Mouse (Mus musculus) forebrain, embryonic 11.5 days (tissue): ENCODE measurements around the gene Elovl1. TPM values are rescaled to one million over a fixed set of nuclear protein-coding genes. Genes with fewer than 3 reads are reported as not detected.

Experiments used
- ATAC-seq: fragments of 200-750 bp; cut with Nextera tagmentation; replicated peaks from 2 replicates; pipeline ENCODE4 v1.8.0; 2017; ENCODE audit warnings: moderate TSS enrichment; ENCODE audit not compliant: low FRiP score
- DNase-seq: peaks from one replicate; pipeline ENCODE4 v3.0.0-alpha.2; 2017; ENCODE audit warnings: low spot score
- H3K27ac ChIP-seq: fragments of 300-500 bp; sonication (generic); 2 replicates; pipeline ENCODE4 v1.5.1; 2014; ENCODE audit warnings: low read depth, low read length
- H3K27me3 ChIP-seq: fragments of 300-500 bp; sonication (generic); 2 replicates; pipeline ENCODE4 v1.6.1; 2014; ENCODE audit warnings: mild to moderate bottlenecking, low read length, mixed read lengths; ENCODE audit not compliant: control insufficient read depth, insufficient read depth
- H3K36me3 ChIP-seq: fragments of 300-500 bp; sonication (generic); 2 replicates; pipeline ENCODE4 v1.6.1; 2014; ENCODE audit warnings: mild to moderate bottlenecking, low read length, moderate library complexity, mixed read lengths; ENCODE audit not compliant: control insufficient read depth, insufficient read depth
- H3K4me1 ChIP-seq: fragments of 300-500 bp; sonication (generic); replicated peaks from 2 replicates; pipeline ENCODE4 v1.6.1; 2014; ENCODE audit warnings: low read length, mixed read lengths; ENCODE audit not compliant: control insufficient read depth, insufficient read depth
- H3K4me2 ChIP-seq: fragments of 300-500 bp; sonication (generic); 2 replicates; pipeline ENCODE4 v1.6.1; 2014; ENCODE audit warnings: low read depth, mild to moderate bottlenecking, low read length, moderate library complexity, mixed read lengths; ENCODE audit not compliant: severe bottlenecking
- H3K4me3 ChIP-seq: fragments of 300-500 bp; sonication (generic); 2 replicates; pipeline ENCODE4 v1.5.1; 2014; ENCODE audit warnings: low read depth, low read length
- H3K9ac ChIP-seq: fragments of 300-500 bp; sonication (generic); 2 replicates; pipeline ENCODE4 v1.6.1; 2014; ENCODE audit warnings: low read length
- H3K9me3 ChIP-seq: fragments of 300-500 bp; sonication (generic); 2 replicates; pipeline ENCODE4 v1.6.1; 2016; ENCODE audit warnings: low read length, mixed read lengths; ENCODE audit not compliant: control insufficient read depth
- WGBS: fragments of 180-500 bp; shearing (Covaris S2); extraction: QIAGEN DNeasy Blood & Tissue Kit; methylation state at CpG from one replicate; pipeline ENCODE4 v1.1.7; 2014; 5-methylcytosine and 5-hydroxymethylcytosine counted together
- polyA plus RNA-seq: library from polyadenylated mRNA; unstranded; fragments of >200 nt; fragmentation: Nextera tagmentation; extraction: Ambion mirVana; gene quantifications from 2 replicates; pipeline ENCODE4 v1.2.1, GENCODE M21; 2014

Gene Elovl1
- polyA plus RNA-seq, 1 experiment from 2014 or later: 37.8 TPM

DNA sequence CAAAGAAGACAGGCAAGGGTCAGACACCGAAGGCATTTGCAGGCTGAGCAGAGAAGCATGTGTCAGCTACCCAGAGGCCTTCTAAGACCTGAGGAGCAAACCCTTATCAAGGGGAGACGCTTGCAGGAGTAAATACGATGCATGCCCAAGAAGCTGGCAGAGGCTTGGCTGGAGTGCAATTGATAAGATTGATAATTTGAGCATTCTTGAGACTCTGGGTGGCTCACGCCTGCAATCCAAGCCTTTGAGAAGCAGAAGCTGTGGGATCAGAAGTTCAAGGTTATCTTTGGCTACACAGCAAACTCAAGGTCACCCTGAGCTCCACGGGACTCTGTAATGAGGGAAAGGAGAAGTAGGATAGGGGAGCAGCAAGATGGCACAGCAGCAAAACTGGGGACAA, 26.0 kb upstream of the Elovl1 start:
- WGBS: 90% methylated on average over 5 of the region's 5 CpGs
- no peak for DNase-seq

DNA sequence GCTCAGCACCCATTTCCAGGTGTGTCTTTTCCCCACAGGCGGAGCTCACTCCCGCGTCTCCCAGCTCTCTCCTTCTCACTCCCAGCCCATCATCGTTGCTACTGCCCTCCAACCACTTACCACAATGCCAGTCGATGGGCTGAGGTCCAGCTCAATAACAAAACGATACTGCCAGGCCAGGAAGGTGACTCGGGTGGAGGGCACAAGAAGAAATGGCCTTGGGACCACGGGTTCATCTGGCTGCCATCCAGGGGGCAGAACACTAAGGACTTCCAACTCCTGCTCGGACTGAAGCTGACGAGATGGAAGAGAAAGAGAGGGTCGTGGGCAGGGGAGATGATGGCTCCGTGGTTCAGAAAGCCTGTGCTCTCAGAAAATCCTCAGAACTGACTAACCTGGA, 25.2 kb upstream of the Elovl1 start:
- Histone ChIP-seq H3K4me3 (no peak overlapping the region), H3K36me3 (peaks cover 8% of the 10 kb centered on the region; the same call in 1 of the 2 replicates), H3K4me1 (no peaks in the 10 kb centered on the region), H3K27ac (no peak overlapping the region), H3K4me2 (no peak overlapping the region), H3K9me3 (no peaks in the 10 kb centered on the region), H3K9ac (no peak overlapping the region), H3K27me3 (no peaks in the 10 kb centered on the region)
- no peak for DNase-seq
- 91% methylated on average over 12 of the region's 12 CpGs for WGBS
- no peak for ATAC-seq

More for the DNA sequence above, 26.0 kb upstream of the Elovl1 start:
- no peak overlapping the region for H3K4me3 ChIP-seq
- H3K4me1 ChIP-seq: no peaks in the 10 kb centered on the region
- H3K4me2 ChIP-seq: no peak overlapping the region
- no peaks in the 10 kb centered on the region for H3K9me3 ChIP-seq
- no peak for ATAC-seq
- no peaks in the 10 kb centered on the region for H3K27me3 ChIP-seq
- H3K9ac ChIP-seq: no peak overlapping the region
- H3K27ac ChIP-seq: no peak overlapping the region
- H3K36me3 ChIP-seq: peaks cover 8% of the 10 kb centered on the region; the same call in 1 of the 2 replicates

GRCm38 (mm10) chr4:118409142-118409900, 18.6 kb upstream of the Elovl1 start, which contains the start of the genes Szt2 and Med8:
Gene Szt2 (minus strand): TSS chr4:118409273.
Gene Med8 (plus strand): TSS chr4:118409337.
- DNase-seq: peak; percentile 89
- Histone ChIP-seq H3K27ac (no peak within 1 kb of the TSS; the same call in 1 of the 2 replicates), H3K27me3 (no peaks in the 10 kb centered on the region), H3K36me3 (peaks cover 10% of the 10 kb centered on the region; the same call in 1 of the 2 replicates), H3K9me3 (no peaks in the 10 kb centered on the region), H3K4me1 (peaks cover 9% of the 10 kb centered on the region; the same call in 1 of the 2 replicates), H3K4me3 (peak within 1 kb of the TSS; percentile 88), H3K4me2 (peak within 1 kb of the TSS; percentile 88), H3K9ac (peak within 1 kb of the TSS; percentile 88)
- ATAC-seq: peak; percentile 96
- under 1% methylated on average over 53 of the region's 53 CpGs for WGBS

- DNase-seq (no peak), ATAC-seq (no peak)
- Histone ChIP-seq H3K27ac (no peak overlapping the region), H3K9me3 (no peaks in the 10 kb centered on the region), H3K9ac (no peak overlapping the region), H3K27me3 (no peaks in the 10 kb centered on the region), H3K4me3 (no peak overlapping the region), H3K36me3 (peaks cover 10% of the 10 kb centered on the region; the same call in 1 of the 2 replicates), H3K4me1 (peaks cover 9% of the 10 kb centered on the region; the same call in 1 of the 2 replicates), H3K4me2 (no peak overlapping the region)
- WGBS: 90% methylated on average over 5 of the region's 5 CpGs
Measured at GRCm38 (mm10) chr4:118410871-118411270, 17.0 kb upstream of the Elovl1 start.

DNA sequence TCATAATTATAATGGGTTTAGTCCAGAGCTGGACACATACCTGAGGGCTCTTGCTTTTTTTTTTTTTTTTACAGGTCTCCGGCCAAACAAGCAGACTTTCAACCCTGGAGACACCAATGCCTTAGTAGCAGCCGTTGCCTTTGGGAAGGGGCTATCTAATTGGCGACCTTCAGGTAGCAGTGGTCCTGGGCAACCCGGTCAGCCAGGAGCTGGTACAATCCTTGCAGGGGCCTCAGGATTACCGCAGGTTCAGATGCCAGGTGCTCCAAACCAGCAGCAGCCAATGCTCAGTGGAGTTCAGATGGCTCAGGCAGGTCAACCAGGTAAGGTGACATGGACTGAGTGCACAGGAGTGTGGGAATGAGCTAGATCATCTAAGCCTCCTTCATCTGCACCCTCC, 14.3 kb upstream of the Elovl1 start:
- no peak overlapping the region for H3K9ac ChIP-seq
- no peak overlapping the region for H3K4me2 ChIP-seq
- DNase-seq (no peak), ATAC-seq (no peak)
- H3K4me3 ChIP-seq: no peak overlapping the region
- WGBS: 94% methylated on average over 5 of the region's 5 CpGs
- no peak overlapping the region for H3K27ac ChIP-seq
- no peaks in the 10 kb centered on the region for H3K27me3 ChIP-seq
- H3K9me3 ChIP-seq: no peaks in the 10 kb centered on the region
- H3K36me3 ChIP-seq: peaks cover 10% of the 10 kb centered on the region
- H3K4me1 ChIP-seq: peaks cover 4% of the 10 kb centered on the region; the same call in 1 of the 2 replicates

GRCm38 (mm10) chr4:118415779-118416178, 12.1 kb upstream of the Elovl1 start:
- DNase-seq (no peak), ATAC-seq (no peak)
- Histone ChIP-seq H3K27ac (no peak overlapping the region), H3K36me3 (peaks cover 10% of the 10 kb centered on the region), H3K9ac (no peak overlapping the region), H3K4me2 (no peak overlapping the region), H3K27me3 (no peaks in the 10 kb centered on the region), H3K4me1 (no peaks in the 10 kb centered on the region), H3K9me3 (no peaks in the 10 kb centered on the region), H3K4me3 (no peak overlapping the region)
- WGBS: 91% methylated on average over 2 of the region's 2 CpGs

DNA sequence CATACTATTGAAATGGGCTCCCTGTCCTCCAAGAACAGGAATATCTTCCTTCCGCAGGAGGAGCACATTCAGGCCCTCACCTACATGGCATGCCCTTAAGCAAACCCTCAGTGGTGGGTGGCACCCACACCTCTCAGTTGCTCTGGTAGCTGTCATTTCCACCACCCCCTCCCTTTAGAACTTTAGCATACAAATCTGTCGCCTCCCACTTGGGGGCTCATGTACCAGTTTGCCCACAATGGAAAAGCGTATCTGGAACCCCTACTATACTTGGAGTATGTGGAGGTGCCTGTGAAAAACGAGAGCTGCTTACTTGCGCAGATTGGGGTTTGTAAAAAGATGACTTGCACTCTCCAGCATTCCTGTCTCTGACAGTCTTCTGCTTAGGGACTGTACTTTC, 11.6 kb upstream of the Elovl1 start:
- DNase-seq (no peak), ATAC-seq (no peak)
- Histone ChIP-seq H3K9me3 (no peaks in the 10 kb centered on the region), H3K27me3 (no peaks in the 10 kb centered on the region), H3K36me3 (peaks cover 10% of the 10 kb centered on the region), H3K9ac (no peak overlapping the region), H3K4me2 (no peak overlapping the region), H3K4me3 (no peak overlapping the region), H3K4me1 (no peaks in the 10 kb centered on the region), H3K27ac (no peak overlapping the region)
- 93% methylated on average over 5 of the region's 5 CpGs for WGBS

DNA sequence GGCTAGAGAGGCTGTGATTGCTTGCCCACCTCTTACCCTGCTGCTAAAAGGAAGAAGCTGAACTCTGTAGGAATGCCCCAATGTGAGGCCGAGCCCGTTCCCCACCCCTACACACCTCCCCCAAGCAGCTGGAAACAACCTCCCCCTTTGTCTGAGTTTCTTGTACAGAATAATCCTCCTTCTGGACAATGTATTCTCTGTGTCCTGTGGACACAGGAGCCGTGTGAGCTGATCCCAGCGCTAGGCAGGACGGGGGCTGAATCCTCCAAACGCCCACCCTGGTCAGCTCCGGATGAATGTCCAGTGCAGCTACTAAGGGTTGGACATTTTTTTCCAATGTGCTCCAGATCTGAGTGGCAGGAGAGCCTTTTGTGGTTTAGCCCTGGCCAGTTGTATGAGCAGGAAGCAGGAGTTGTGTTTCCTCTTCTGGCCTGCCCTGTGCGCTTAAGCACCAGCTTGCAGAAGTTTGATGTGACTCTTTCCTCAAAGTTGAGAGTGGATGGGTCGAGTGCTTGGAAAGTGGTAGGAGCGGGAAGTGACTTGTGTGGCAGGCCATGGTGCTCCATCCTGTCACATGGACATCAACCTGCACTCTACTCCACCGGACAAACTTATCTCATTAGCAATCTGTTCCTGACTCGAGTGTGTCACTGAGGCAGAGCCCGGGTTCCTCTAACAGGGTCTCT, 10.6 kb upstream of the Elovl1 start:
- Histone ChIP-seq H3K9ac (no peak overlapping the region), H3K4me2 (no peak overlapping the region), H3K4me3 (no peak overlapping the region), H3K9me3 (no peaks in the 10 kb centered on the region), H3K27me3 (no peaks in the 10 kb centered on the region), H3K4me1 (no peaks in the 10 kb centered on the region), H3K36me3 (peaks cover 7% of the 10 kb centered on the region), H3K27ac (no peak overlapping the region)
- DNase-seq (no peak), ATAC-seq (no peak)
- whole genome bisulfite sequencing: 86% methylated on average over 13 of the region's 13 CpGs
